Mouse (Mus musculus): ENCODE data around the gene Alk. TPM values are rescaled to one million over a fixed set of nuclear protein-coding genes. Genes with fewer than 3 reads are reported as not detected.

Gene Alk
- total and polyA plus RNA-seq, 2 experiments: not detected

DNA sequence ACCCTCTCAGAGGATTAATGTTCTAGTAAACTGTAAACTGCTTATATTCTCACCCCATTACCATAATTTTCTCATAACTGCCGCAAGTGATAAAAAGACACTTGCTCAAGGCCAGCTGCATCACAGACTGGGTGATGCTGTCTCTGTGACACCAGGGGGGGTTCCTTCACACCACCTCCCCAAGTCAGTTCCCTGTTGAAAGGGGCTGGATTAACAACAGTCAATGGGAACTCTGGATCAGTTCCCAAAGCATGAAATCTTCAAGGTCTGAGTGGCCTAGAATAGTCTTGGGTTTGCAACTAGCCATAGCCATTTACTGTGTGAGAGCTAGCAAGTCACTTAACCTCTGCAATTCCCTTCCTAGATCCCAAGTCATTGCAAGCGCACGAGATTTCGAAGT is 492.9 kb downstream of the Alk start:
- Histone ChIP-seq H3K9ac (ENCODE audit: low read depth, low read length) (no peak overlapping the region), H3K4me1 (ENCODE audit: control insufficient read depth, insufficient read depth, low read length) (no peaks in the 10 kb centered on the region), H3K27ac (replicated peaks; ENCODE audit: insufficient read depth, low read depth, low read length) (no peak overlapping the region), H3K79me2 (ENCODE audit: control insufficient read depth, insufficient read depth, low read length) (no peaks in the 10 kb centered on the region), H3K27me3 (ENCODE audit: control insufficient read depth, insufficient read depth, low read length) (no peaks in the 10 kb centered on the region), H3K4me3 (ENCODE audit: insufficient read depth, low read depth, low read length) (no peak overlapping the region), H3K36me3 (ENCODE audit: control insufficient read depth, insufficient read depth, low read length) (no peaks in the 10 kb centered on the region)
- TF ChIP-seq POLR2A (IDR thresholded peaks at IDR 0.05; ENCODE audit: extremely low read depth, insufficient read depth, low read length) (no peak), CTCF (IDR thresholded peaks at IDR 0.05; ENCODE audit: low read depth, low read length) (no peak)
- no peak for DNase-seq (ENCODE audit: extremely low read depth, low read depth, low spot score)
- 89% methylated on average over 4 of the region's 4 CpGs for WGBS

GRCm38 (mm10) chr17:72087261-72087703 is 517.1 kb downstream of the Alk start:
- H3K36me3 ChIP-seq (ENCODE audit: control insufficient read depth, insufficient read depth, low read length): no peaks in the 10 kb centered on the region
- H3K4me3 ChIP-seq (ENCODE audit: insufficient read depth, low read depth, low read length): no peak overlapping the region
- no peaks in the 10 kb centered on the region for H3K4me1 ChIP-seq (ENCODE audit: control insufficient read depth, insufficient read depth, low read length)
- H3K27ac ChIP-seq (replicated peaks; ENCODE audit: insufficient read depth, low read depth, low read length): no peak overlapping the region
- no peaks in the 10 kb centered on the region for H3K79me2 ChIP-seq (ENCODE audit: control insufficient read depth, insufficient read depth, low read length)
- TF ChIP-seq CTCF (IDR thresholded peaks at IDR 0.05; ENCODE audit: low read depth, low read length) (no peak), POLR2A (IDR thresholded peaks at IDR 0.05; ENCODE audit: extremely low read depth, insufficient read depth, low read length) (no peak)
- H3K9ac ChIP-seq (ENCODE audit: low read depth, low read length): no peak overlapping the region
- no peaks in the 10 kb centered on the region for H3K27me3 ChIP-seq (ENCODE audit: control insufficient read depth, insufficient read depth, low read length)
- 86% methylated on average over 12 of the region's 12 CpGs for WGBS
- no peak for DNase-seq (ENCODE audit: extremely low read depth, low read depth, low spot score)

GRCm38 (mm10) chr17:72081396-72081795 is 523.0 kb downstream of the Alk start:
- 69% methylated on average over 2 of the region's 2 CpGs for WGBS
- no peak for TF ChIP-seq CTCF (IDR thresholded peaks at IDR 0.05; ENCODE audit: low read depth, low read length)
- Histone ChIP-seq H3K27me3 (ENCODE audit: control insufficient read depth, insufficient read depth, low read length) (no peaks in the 10 kb centered on the region), H3K9ac (ENCODE audit: low read depth, low read length) (no peak overlapping the region), H3K36me3 (ENCODE audit: control insufficient read depth, insufficient read depth, low read length) (no peaks in the 10 kb centered on the region), H3K79me2 (ENCODE audit: control insufficient read depth, insufficient read depth, low read length) (no peaks in the 10 kb centered on the region), H3K27ac (replicated peaks; ENCODE audit: insufficient read depth, low read depth, low read length) (no peak overlapping the region), H3K4me1 (ENCODE audit: control insufficient read depth, insufficient read depth, low read length) (no peaks in the 10 kb centered on the region), H3K4me3 (ENCODE audit: insufficient read depth, low read depth, low read length) (no peak overlapping the region)
- DNase-seq (ENCODE audit: extremely low read depth, low read depth, low spot score): no peak

- WGBS: 30% methylated on average over 12 of the region's 12 CpGs
- Histone ChIP-seq H3K4me1 (ENCODE audit: control insufficient read depth, insufficient read depth, low read length) (no peaks in the 10 kb centered on the region), H3K27ac (replicated peaks; ENCODE audit: insufficient read depth, low read depth, low read length) (no peak overlapping the region), H3K27me3 (ENCODE audit: control insufficient read depth, insufficient read depth, low read length) (no peaks in the 10 kb centered on the region), H3K9ac (ENCODE audit: low read depth, low read length) (no peak overlapping the region), H3K36me3 (ENCODE audit: control insufficient read depth, insufficient read depth, low read length) (no peaks in the 10 kb centered on the region), H3K79me2 (ENCODE audit: control insufficient read depth, insufficient read depth, low read length) (no peaks in the 10 kb centered on the region), H3K4me3 (ENCODE audit: insufficient read depth, low read depth, low read length) (no peak overlapping the region)
- TF ChIP-seq POLR2A (IDR thresholded peaks at IDR 0.05; ENCODE audit: extremely low read depth, insufficient read depth, low read length) (no peak), CTCF (IDR thresholded peaks at IDR 0.05; ENCODE audit: low read depth, low read length) (no peak)
- no peak for DNase-seq (ENCODE audit: extremely low read depth, low read depth, low spot score)
Observed at GRCm38 (mm10) chr17:72076306-72076921, 528.0 kb downstream of the Alk start.

- no peak overlapping the region for H3K27ac ChIP-seq (replicated peaks; ENCODE audit: insufficient read depth, low read depth, low read length)
- H3K27me3 ChIP-seq (ENCODE audit: control insufficient read depth, insufficient read depth, low read length): no peaks in the 10 kb centered on the region
- no peak for DNase-seq (ENCODE audit: extremely low read depth, low read depth, low spot score)
- 74% methylated on average over 1 of the region's 1 CpGs for WGBS
- no peaks in the 10 kb centered on the region for H3K36me3 ChIP-seq (ENCODE audit: control insufficient read depth, insufficient read depth, low read length)
- H3K4me3 ChIP-seq (ENCODE audit: insufficient read depth, low read depth, low read length): no peak overlapping the region
- H3K9ac ChIP-seq (ENCODE audit: low read depth, low read length): no peak overlapping the region
- no peaks in the 10 kb centered on the region for H3K79me2 ChIP-seq (ENCODE audit: control insufficient read depth, insufficient read depth, low read length)
- TF ChIP-seq POLR2A (IDR thresholded peaks at IDR 0.05; ENCODE audit: extremely low read depth, insufficient read depth, low read length) (no peak), CTCF (IDR thresholded peaks at IDR 0.05; ENCODE audit: low read depth, low read length) (no peak)
- no peaks in the 10 kb centered on the region for H3K4me1 ChIP-seq (ENCODE audit: control insufficient read depth, insufficient read depth, low read length)
Observed at GRCm38 (mm10) chr17:72071871-72072270, 532.6 kb downstream of the Alk start.

DNA sequence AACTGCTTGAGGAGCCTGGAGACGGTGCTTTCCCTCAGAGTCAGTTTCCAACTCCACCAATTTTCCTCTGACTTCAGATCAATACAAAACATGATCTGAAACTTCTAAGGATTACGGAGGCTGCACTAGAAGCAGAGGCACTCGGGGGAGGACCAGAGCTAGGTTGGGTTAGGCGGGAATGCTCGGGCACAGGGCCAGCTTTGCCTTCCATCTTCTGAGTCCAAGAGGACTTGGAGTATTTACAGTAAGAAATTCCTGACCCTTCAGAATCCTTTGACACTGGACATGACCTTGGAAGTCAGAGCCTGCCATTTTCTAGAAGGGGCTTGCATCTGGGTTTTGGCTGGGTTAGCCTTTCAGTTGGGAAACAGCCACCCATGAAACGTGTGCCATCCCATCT is 536.3 kb downstream of the Alk start:
- no peak for DNase-seq (ENCODE audit: extremely low read depth, low read depth, low spot score)
- no peaks in the 10 kb centered on the region for H3K4me1 ChIP-seq (ENCODE audit: control insufficient read depth, insufficient read depth, low read length)
- H3K27ac ChIP-seq (replicated peaks; ENCODE audit: insufficient read depth, low read depth, low read length): no peak overlapping the region
- 79% methylated on average over 6 of the region's 6 CpGs for WGBS
- TF ChIP-seq CTCF (IDR thresholded peaks at IDR 0.05; ENCODE audit: low read depth, low read length) (no peak), POLR2A (IDR thresholded peaks at IDR 0.05; ENCODE audit: extremely low read depth, insufficient read depth, low read length) (no peak)
- H3K9ac ChIP-seq (ENCODE audit: low read depth, low read length): no peak overlapping the region
- H3K79me2 ChIP-seq (ENCODE audit: control insufficient read depth, insufficient read depth, low read length): no peaks in the 10 kb centered on the region
- H3K27me3 ChIP-seq (ENCODE audit: control insufficient read depth, insufficient read depth, low read length): no peaks in the 10 kb centered on the region
- no peaks in the 10 kb centered on the region for H3K36me3 ChIP-seq (ENCODE audit: control insufficient read depth, insufficient read depth, low read length)
- H3K4me3 ChIP-seq (ENCODE audit: insufficient read depth, low read depth, low read length): no peak overlapping the region
